Mouse (Mus musculus) MEL (cell line): ENCODE measurements around the gene Olfr994. TPM values are rescaled to one million over a fixed set of nuclear protein-coding genes. Genes with fewer than 3 reads are reported as not detected.

Experiments used
- DNase-seq: peaks from one replicate; pipeline ENCODE4 v3.0.0; 2011; ENCODE audit warnings: low read depth, low spot score
- H3K27ac ChIP-seq: 2 replicates; pipeline ENCODE4 v1.5.1; 2012; ENCODE audit warnings: low read depth, mild to moderate bottlenecking, control low read depth, low read length, moderate library complexity; ENCODE audit not compliant: control insufficient read depth
- H3K27me3 ChIP-seq, 2 experiments: fragments of 150-350 bp in 1 of 2; sonication (generic) in 1 of 2; 2 replicates each; pipeline ENCODE4 v1.6.1; 2012; ENCODE audit warnings: low read length in 2 of 2, mild to moderate bottlenecking in 2 of 2, improper control_type of control experiment in 1 of 2, moderate library complexity in 1 of 2; ENCODE audit not compliant: insufficient read depth in 2 of 2, control insufficient read depth in 1 of 2
- H3K36me3 ChIP-seq, 2 experiments: 2 replicates each; pipeline ENCODE4 v1.6.1; 2012 to 2014; ENCODE audit warnings: low read length in 2 of 2, improper control_type of control experiment in 1 of 2, inconsistent platforms in 1 of 2, mild to moderate bottlenecking in 1 of 2; ENCODE audit not compliant: insufficient read depth in 2 of 2, control insufficient read depth in 1 of 2
- H3K4me1 ChIP-seq, 2 experiments: fragments of 150-350 bp in 1 of 2; sonication (generic) in 1 of 2; 2 replicates each; pipeline ENCODE4 v1.6.1; 2012; ENCODE audit warnings: low read length in 2 of 2, improper control_type of control experiment in 1 of 2, mild to moderate bottlenecking in 1 of 2; ENCODE audit not compliant: insufficient read depth in 2 of 2, control insufficient read depth in 1 of 2
- H3K4me3 ChIP-seq, 2 experiments: fragments of 150-350 bp in 1 of 2; sonication (generic) in 1 of 2; 2 replicates each; pipeline ENCODE4 v1.5.1; 2012; ENCODE audit warnings: low read depth in 2 of 2, low read length in 2 of 2, mild to moderate bottlenecking in 2 of 2, moderate library complexity in 2 of 2, control low read depth in 1 of 2, improper control_type of control experiment in 1 of 2; ENCODE audit not compliant: control insufficient read depth in 1 of 2, insufficient read depth in 1 of 2
- H3K79me2 ChIP-seq: 2 replicates; pipeline ENCODE4 v1.6.1; 2012; ENCODE audit warnings: mild to moderate bottlenecking, low read length, moderate library complexity; ENCODE audit not compliant: control insufficient read depth, poor library complexity, insufficient read depth
- H3K9ac ChIP-seq: 2 replicates; pipeline ENCODE4 v1.6.1; 2012; ENCODE audit warnings: low read depth, mild to moderate bottlenecking, control low read depth, low read length, moderate library complexity; ENCODE audit not compliant: control insufficient read depth, poor library complexity, severe bottlenecking
- H3K9me3 ChIP-seq: fragments of 150-350 bp; sonication (generic); replicated peaks from 2 replicates; pipeline ENCODE4 v1.6.1; 2012; ENCODE audit warnings: mild to moderate bottlenecking, low read length, improper control_type of control experiment, moderate library complexity; ENCODE audit not compliant: insufficient read depth
- CHD2 ChIP-seq: IDR thresholded peaks from 2 replicates; pipeline ENCODE4 v1.6.1; 2011; ENCODE audit warnings: low read length, improper control_type of control experiment
- CTCF ChIP-seq, 3 experiments: IDR thresholded peaks in 2 of 3; conservative IDR thresholded peaks in 1 of 3; 2 replicates each; pipeline ENCODE4 v1.5.1; 2011 to 2012; ENCODE audit warnings: low read length in 3 of 3, low read depth in 2 of 3, mild to moderate bottlenecking in 2 of 3, improper control_type of control experiment in 1 of 3, inconsistent platforms in 1 of 3, mixed read lengths in 1 of 3, moderate library complexity in 1 of 3; ENCODE audit not compliant: control insufficient read depth in 1 of 3, insufficient read depth in 1 of 3, poor library complexity in 1 of 3, severe bottlenecking in 1 of 3
- ELF1 ChIP-seq: IDR thresholded peaks from 2 replicates; pipeline ENCODE4 v1.6.1; 2014; ENCODE audit warnings: low read depth, mild to moderate bottlenecking, inconsistent platforms, low read length, improper control_type of control experiment, moderate library complexity
- EP300 ChIP-seq, 2 experiments: IDR thresholded peaks; 2 replicates each; pipeline ENCODE4 v1.6.1; 2011; ENCODE audit warnings: improper control_type of control experiment in 2 of 2, low read length in 2 of 2, low read depth in 1 of 2, mild to moderate bottlenecking in 1 of 2
- GATA1 ChIP-seq: IDR thresholded peaks from 2 replicates; pipeline ENCODE4 v1.6.1; 2011; ENCODE audit warnings: low read depth, low read length, improper control_type of control experiment
- HCFC1 ChIP-seq: IDR thresholded peaks from 2 replicates; pipeline ENCODE4 v1.6.1; 2012; ENCODE audit warnings: low read depth, mild to moderate bottlenecking, inconsistent platforms, low read length, improper control_type of control experiment, moderate library complexity
- KAT2A ChIP-seq: conservative IDR thresholded peaks from 2 replicates; pipeline ENCODE4 v1.6.1; 2012; ENCODE audit warnings: low read depth, low read length, improper control_type of control experiment, inconsistent platforms
- MAFK ChIP-seq: IDR thresholded peaks from 2 replicates; pipeline ENCODE4 v1.6.1; 2011; ENCODE audit warnings: low read depth, mild to moderate bottlenecking, low read length, improper control_type of control experiment, borderline replicate concordance
- MEF2A ChIP-seq: IDR thresholded peaks from 2 replicates; pipeline ENCODE4 v1.6.1; 2014; ENCODE audit warnings: low read depth, mild to moderate bottlenecking, inconsistent platforms, low read length, improper control_type of control experiment; ENCODE audit not compliant: poor library complexity, insufficient replicate concordance, severe bottlenecking; ENCODE audit errors: extremely low read depth
- MXI1 ChIP-seq: IDR thresholded peaks from 2 replicates; pipeline ENCODE4 v1.6.1; 2011; ENCODE audit warnings: mild to moderate bottlenecking, low read depth, low read length, improper control_type of control experiment
- MYB ChIP-seq: IDR thresholded peaks from 2 replicates; pipeline ENCODE4 v1.6.1; 2011; ENCODE audit warnings: mild to moderate bottlenecking, low read depth, low read length, improper control_type of control experiment
- MYC ChIP-seq: IDR thresholded peaks from 2 replicates; pipeline ENCODE4 v1.6.1; 2011; ENCODE audit warnings: low read depth, mild to moderate bottlenecking, low read length, improper control_type of control experiment, moderate library complexity
- NELFE ChIP-seq: IDR thresholded peaks from 2 replicates; pipeline ENCODE4 v1.6.1; 2011; ENCODE audit warnings: low read depth, low read length, improper control_type of control experiment
- NRF1 ChIP-seq: IDR thresholded peaks from 2 replicates; pipeline ENCODE4 v1.6.1; 2014; ENCODE audit warnings: low read depth, mild to moderate bottlenecking, inconsistent platforms, low read length, improper control_type of control experiment, moderate library complexity; ENCODE audit not compliant: poor library complexity, insufficient read depth, severe bottlenecking
- RCOR1 ChIP-seq: IDR thresholded peaks from 2 replicates; pipeline ENCODE4 v1.6.1; 2012; ENCODE audit warnings: low read depth, mild to moderate bottlenecking, inconsistent platforms, low read length, improper control_type of control experiment
- SIN3A ChIP-seq: IDR thresholded peaks from 2 replicates; pipeline ENCODE4 v1.6.1; 2012; ENCODE audit warnings: low read length, improper control_type of control experiment, inconsistent platforms
- SMC3 ChIP-seq: IDR thresholded peaks from 2 replicates; pipeline ENCODE4 v1.6.1; 2011; ENCODE audit warnings: low read depth, low read length, improper control_type of control experiment
- TBP ChIP-seq: IDR thresholded peaks from 2 replicates; pipeline ENCODE4 v1.8.0; 2011; ENCODE audit warnings: low read depth, low read length, improper control_type of control experiment
- TCF12 ChIP-seq: IDR thresholded peaks from 2 replicates; pipeline ENCODE4 v1.6.1; 2014; ENCODE audit warnings: low read depth, mild to moderate bottlenecking, inconsistent platforms, low read length, improper control_type of control experiment, moderate library complexity
- UBTF ChIP-seq: IDR thresholded peaks from 2 replicates; pipeline ENCODE4 v1.6.1; 2012; ENCODE audit warnings: low read depth, mild to moderate bottlenecking, inconsistent platforms, low read length, improper control_type of control experiment, moderate library complexity, borderline replicate concordance; ENCODE audit not compliant: insufficient read depth
- USF1 ChIP-seq: IDR thresholded peaks from 2 replicates; pipeline ENCODE4 v1.6.1; 2014; ENCODE audit warnings: low read depth, mild to moderate bottlenecking, inconsistent platforms, low read length, improper control_type of control experiment, moderate library complexity
- ZKSCAN1 ChIP-seq: IDR thresholded peaks from 2 replicates; pipeline ENCODE4 v1.6.1; 2012; ENCODE audit warnings: low read depth, mild to moderate bottlenecking, inconsistent platforms, low read length, improper control_type of control experiment, moderate library complexity
- ZNF384 ChIP-seq: IDR thresholded peaks from 2 replicates; pipeline ENCODE4 v1.6.1; 2012; ENCODE audit warnings: low read depth, mild to moderate bottlenecking, inconsistent platforms, low read length, improper control_type of control experiment
- polyA plus RNA-seq, 2 experiments: library from polyadenylated mRNA; stranded (reverse) in 1 of 2; unstranded in 1 of 2; fragments of >175 nt in 1 of 2; fragments of >200 nt in 1 of 2; gene quantifications; 2 replicates each; pipeline versions ENCODE4 v1.2.1 to v1.2.4; 2012; ENCODE audit warnings: low replicate concordance in 2 of 2, low read depth in 1 of 2; ENCODE audit not compliant: insufficient read length in 2 of 2, insufficient read depth in 1 of 2, missing spikeins in 1 of 2
- total RNA-seq: library from RNA; depleted of rRNA; stranded (reverse); fragments of 300-350 nt; gene quantifications from 2 replicates; pipeline ENCODE4 v1.2.3, GENCODE M21; 2012

Gene Olfr994
- total and polyA plus RNA-seq, 3 experiments: not detected

DNA sequence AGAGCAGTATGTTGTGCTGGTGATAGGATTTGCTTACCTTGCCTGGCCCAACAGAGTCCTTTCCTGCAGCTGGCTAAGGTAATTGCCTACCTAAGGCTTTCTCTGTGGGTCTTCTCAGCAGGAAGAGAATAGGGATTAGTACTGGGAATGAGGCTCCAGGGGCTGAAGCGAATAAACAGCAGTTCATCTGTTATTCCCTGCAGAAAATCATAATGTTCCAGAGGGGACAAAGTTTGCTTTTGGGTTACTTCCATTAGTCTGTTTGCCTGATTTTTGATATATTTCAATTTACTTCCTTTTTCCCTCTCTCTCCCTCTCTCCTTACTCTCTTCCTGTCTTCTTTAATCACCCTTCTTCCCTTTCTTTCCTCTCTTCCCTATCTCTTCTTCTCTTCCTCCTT is 7.3 kb upstream of the Olfr994 start, which contains the start of gene Olfr995:
Gene Olfr995, minus strand, starts transcription at position 101 of the 400 bp plus-strand sequence.
- H3K36me3 ChIP-seq: no peaks in the 10 kb centered on the region
- TF ChIP-seq TCF12: no peak
- no peak for TF ChIP-seq ELF1
- no peak for TF ChIP-seq MYB
- no peak for TF ChIP-seq KAT2A
- TF ChIP-seq UBTF: no peak
- TF ChIP-seq MXI1: no peak
- TF ChIP-seq ZNF384: no peak
- no peak for TF ChIP-seq TBP
- TF ChIP-seq CTCF (IDR thresholded peaks at IDR 0.05 in 2 of 3, conservative IDR thresholded peaks at IDR 0.05 in 1 of 3; ENCODE audit: control insufficient read depth in 1 of 3, insufficient read depth in 1 of 3, low read depth in 2 of 3, low read length in 3 of 3, poor library complexity in 1 of 3, severe bottlenecking in 1 of 3): no peak
- TF ChIP-seq SMC3: no peak
- no peak for TF ChIP-seq USF1
- TF ChIP-seq MYC: no peak
- TF ChIP-seq EP300 (IDR thresholded peaks at IDR 0.05; ENCODE audit: low read depth in 1 of 2, low read length in 2 of 2): no peak
- TF ChIP-seq HCFC1: no peak
- TF ChIP-seq NRF1: no peak
- TF ChIP-seq ZKSCAN1: no peak
- TF ChIP-seq, all 39 proteins: peak for 0
- H3K9ac ChIP-seq: no peak within 1 kb of the TSS
- no peaks in the 10 kb centered on the region for H3K27me3 ChIP-seq
- H3K79me2 ChIP-seq: no peaks in the 10 kb centered on the region
- no peak within 1 kb of the TSS for H3K4me3 ChIP-seq
- no peaks in the 10 kb centered on the region for H3K9me3 ChIP-seq
- no peak within 1 kb of the TSS for H3K27ac ChIP-seq
- no peaks in the 10 kb centered on the region for H3K4me1 ChIP-seq
- no peak for DNase-seq

DNA sequence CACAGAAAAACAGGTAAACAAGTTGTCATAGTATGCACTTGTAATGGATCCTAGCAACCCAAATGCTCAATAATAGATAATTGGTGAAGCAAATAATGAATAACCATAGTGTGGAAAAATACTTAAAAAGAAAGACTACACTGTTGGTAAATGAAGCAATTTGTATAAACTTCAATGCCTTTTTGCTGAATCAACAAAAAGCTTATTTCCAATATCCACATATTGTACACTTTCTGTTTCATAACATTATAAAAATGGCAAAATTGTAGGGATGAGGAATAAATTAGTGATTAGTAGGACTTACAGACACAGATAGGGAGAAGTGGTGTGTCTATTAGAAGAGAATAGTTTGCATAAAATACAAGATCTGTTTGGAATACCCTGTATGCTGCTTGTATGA is 6.3 kb upstream of the Olfr994 start:
- Histone ChIP-seq H3K4me3 (no peak overlapping the region), H3K9me3 (no peaks in the 10 kb centered on the region), H3K9ac (no peak overlapping the region), H3K36me3 (no peaks in the 10 kb centered on the region), H3K27ac (no peak overlapping the region), H3K27me3 (no peaks in the 10 kb centered on the region), H3K79me2 (no peaks in the 10 kb centered on the region), H3K4me1 (no peaks in the 10 kb centered on the region)
- DNase-seq: no peak
- TF ChIP-seq ZKSCAN1 (no peak), GATA1 (no peak), UBTF (no peak), TCF12 (no peak), MAFK (no peak), TBP (no peak), MYB (no peak), MEF2A (no peak), RCOR1 (no peak), SMC3 (no peak), NELFE (no peak), SIN3A (no peak), CHD2 (no peak)
